Mouse (Mus musculus): ENCODE measurements around the gene Lrrc3.
"Not testable (repeated sequence)": the region's sequence is repeated elsewhere in the genome, so short reads cannot be mapped to it uniquely, and the experiment has no call there.

Lrrc3 gene

GRCm38 (mm10) chr10:77902211-77902893 is at the start of gene Lrrc3:
Lrrc3 (minus strand) TSS chr10:77902536.
- DNase-seq (ENCODE audit: low spot score in 2 of 2) = peak in 1 of 2 experiments; percentile 4

- DNase-seq (ENCODE audit: low spot score in 2 of 2) = not testable (repeated sequence)
Measured at GRCm38 (mm10) chr10:77950468-77950867, 48.1 kb upstream of the Lrrc3 start.

GRCm38 (mm10) chr10:77939685-77940084 is 37.3 kb upstream of the Lrrc3 start:
- DNase-seq (ENCODE audit: low spot score in 2 of 2) = no peak

GRCm38 (mm10) chr10:77927375-77927774 is 25.0 kb upstream of the Lrrc3 start:
- no peak for DNase-seq (ENCODE audit: low spot score in 2 of 2)

GRCm38 (mm10) chr10:77926140-77926539 is 23.8 kb upstream of the Lrrc3 start:
- peak; percentile 24 to 59 for DNase-seq (ENCODE audit: low spot score in 2 of 2)

- no peak for DNase-seq (ENCODE audit: low spot score in 2 of 2)
Measured at GRCm38 (mm10) chr10:77922681-77923080, 20.3 kb upstream of the Lrrc3 start.

GRCm38 (mm10) chr10:77921009-77921408 is 18.7 kb upstream of the Lrrc3 start:
- DNase-seq (ENCODE audit: low spot score in 2 of 2) = no peak

GRCm38 (mm10) chr10:77916636-77917335 is 14.4 kb upstream of the Lrrc3 start:
- peak; percentile 38 to 56 for DNase-seq (ENCODE audit: low spot score in 2 of 2)

GRCm38 (mm10) chr10:77913292-77913691 is 11.0 kb upstream of the Lrrc3 start:
- DNase-seq (ENCODE audit: low spot score in 2 of 2) = no peak

- no peak for DNase-seq (ENCODE audit: low spot score in 2 of 2)
Measured at GRCm38 (mm10) chr10:77912605-77913004, 10.3 kb upstream of the Lrrc3 start.

GRCm38 (mm10) chr10:77902894-77903715 is 769 bp upstream of the Lrrc3 start:
- no peak for DNase-seq (ENCODE audit: low spot score in 2 of 2)

- no peak for DNase-seq (ENCODE audit: low spot score in 2 of 2)
Measured at GRCm38 (mm10) chr10:77901871-77902210, 495 bp downstream of the Lrrc3 start.

- DNase-seq (ENCODE audit: low spot score in 2 of 2) = no peak
Measured at GRCm38 (mm10) chr10:77900903-77901818, 1.2 kb downstream of the Lrrc3 start.

GRCm38 (mm10) chr10:77900126-77900525 is 2.2 kb downstream of the Lrrc3 start:
- DNase-seq (ENCODE audit: low spot score in 2 of 2) = no peak

- DNase-seq (ENCODE audit: low spot score in 2 of 2) = no peak
Measured at GRCm38 (mm10) chr10:77895562-77895961, 6.8 kb downstream of the Lrrc3 start.

GRCm38 (mm10) chr10:77890987-77891565 is 11.3 kb downstream of the Lrrc3 start:
- DNase-seq (ENCODE audit: low spot score in 2 of 2) = no peak

GRCm38 (mm10) chr10:77886007-77886747 is 16.2 kb downstream of the Lrrc3 start:
- no peak for DNase-seq (ENCODE audit: low spot score in 2 of 2)

GRCm38 (mm10) chr10:77882553-77882952 is 19.8 kb downstream of the Lrrc3 start:
- no peak for DNase-seq (ENCODE audit: low spot score in 2 of 2)

GRCm38 (mm10) chr10:77880305-77880704 is 22.0 kb downstream of the Lrrc3 start:
- DNase-seq (ENCODE audit: low spot score in 2 of 2) = no peak

GRCm38 (mm10) chr10:77878985-77879384 is 23.4 kb downstream of the Lrrc3 start:
- DNase-seq (ENCODE audit: low spot score in 2 of 2) = no peak

All from spleen, postnatal 14 days (tissue).